ENCODE assay signal across 15 mouse cellular contexts in genomic region chr1:39210928-39211327, GRCm38 (mm10). TPM values are rescaled to one million over a fixed set of nuclear protein-coding genes. Genes with fewer than 3 reads are reported as not detected.
DNase-seq lines count a peak whose midpoint lies in the region; ATAC-seq and TF ChIP-seq lines count a peak whose summit lies in the region.
"Had no signal": no experiment of that assay in that cellular context is flagged by ENCODE, and none has a peak within 500 bp of the region (broad histone marks: within the 10 kb centered on the region; RNA-seq: fewer than 3 reads in every experiment).

No protein-coding gene starts in this region.

- no peaks in the 10 kb centered on the region for H3K36me3 ChIP-seq in forebrain, postnatal 0 days (ENCODE audit: insufficient read depth)
- no peaks in the 10 kb centered on the region for H3K36me3 ChIP-seq in forebrain, embryonic 13.5 days (ENCODE audit: poor library complexity, severe bottlenecking)
- no peaks in the 10 kb centered on the region for H3K36me3 ChIP-seq in liver, adult 2 months (ENCODE audit: control insufficient read depth, insufficient read depth, low read length)
- H3K36me3 ChIP-seq: forebrain, embryonic 10.5 days had no signal

- no peak for TF ChIP-seq POLR2A in liver, adult 2 months (IDR thresholded peaks at IDR 0.05; ENCODE audit: extremely low read depth, insufficient read depth, low read length)

- WGBS in forebrain, postnatal 0 days = 75% methylated on average over 5 of the region's 5 CpGs
- WGBS in forebrain, embryonic 13.5 days = 75% methylated on average over 5 of the region's 5 CpGs
- 86% methylated on average over 5 of the region's 5 CpGs for WGBS in liver, adult 2 months

- H3K9ac ChIP-seq in forebrain, postnatal 0 days = no peak overlapping the region
- no peak overlapping the region for H3K9ac ChIP-seq in forebrain, embryonic 13.5 days
- no peak overlapping the region for H3K9ac ChIP-seq in liver, adult 2 months (ENCODE audit: low read depth, low read length)

- H3K4me2 ChIP-seq in forebrain, postnatal 0 days (ENCODE audit: low read depth) = no peak overlapping the region
- H3K4me2 ChIP-seq in forebrain, embryonic 13.5 days = no peak overlapping the region

- peaks cover 8% of the 10 kb centered on the region; the same call in 1 of the 2 replicates for H3K79me2 ChIP-seq in liver, adult 2 months (ENCODE audit: control insufficient read depth, insufficient read depth, low read length)

- intact Hi-C loops in left cerebral cortex, postnatal 14 days (cut with DNase I) = no loop called here

- peak; percentile 22 for TF ChIP-seq CTCF in forebrain, postnatal 0 days (IDR thresholded peaks at IDR 0.05; ENCODE audit: low read depth)
- peak; percentile 25; the same call in 1 of the 2 replicates for TF ChIP-seq CTCF in liver, adult 2 months (IDR thresholded peaks at IDR 0.05; ENCODE audit: low read depth, low read length)

- H3K27ac ChIP-seq in forebrain, postnatal 0 days (ENCODE audit: low read depth, low read length) = no peak overlapping the region
- no peak overlapping the region for H3K27ac ChIP-seq in forebrain, embryonic 13.5 days
- H3K27ac ChIP-seq in liver, adult 2 months (replicated peaks; ENCODE audit: insufficient read depth, low read depth, low read length) = no peak overlapping the region
- H3K27ac ChIP-seq: forebrain, embryonic 10.5 days; macrophage had no signal

- H3K9me3 ChIP-seq in forebrain, postnatal 0 days (ENCODE audit: low read length) = no peaks in the 10 kb centered on the region
- H3K9me3 ChIP-seq in forebrain, embryonic 13.5 days (replicated peaks) = no peaks in the 10 kb centered on the region
- H3K9me3 ChIP-seq: forebrain, embryonic 10.5 days had no signal

- no peak overlapping the region for H3K4me3 ChIP-seq in forebrain, postnatal 0 days (ENCODE audit: low read depth, low read length)
- no peak overlapping the region for H3K4me3 ChIP-seq in forebrain, embryonic 13.5 days
- no peak overlapping the region for H3K4me3 ChIP-seq in liver, adult 2 months (ENCODE audit: insufficient read depth, low read depth, low read length)
- H3K4me3 ChIP-seq: forebrain, embryonic 10.5 days had no signal

- no peaks in the 10 kb centered on the region for H3K4me1 ChIP-seq in forebrain, postnatal 0 days (ENCODE audit: insufficient read depth)
- H3K4me1 ChIP-seq in forebrain, embryonic 13.5 days = no peaks in the 10 kb centered on the region
- H3K4me1 ChIP-seq in liver, adult 2 months (ENCODE audit: control insufficient read depth, insufficient read depth, low read length) = 0 out of 2 replicates have a peak, but pooled peaks cover 3% of the 10 kb centered on the region
- H3K4me1 ChIP-seq: forebrain, embryonic 10.5 days had no signal

- DNase-seq in forebrain, postnatal 0 days = no peak
- no peak for DNase-seq in liver, adult 2 months (ENCODE audit: extremely low read depth, low read depth, low spot score)
- no peak for DNase-seq in liver
- peak; percentile 27 to 47 for DNase-seq in CD8-positive naive resting alpha-beta T cell, adult 2 months (ENCODE audit: low read depth in 2 of 2, low spot score in 2 of 2)
- no peak for DNase-seq in left cerebral cortex, postnatal 14 days (ENCODE audit: low spot score in 2 of 2)
- no peak for DNase-seq in adrenal gland, postnatal 14 days
- DNase-seq: adrenal gland, postnatal 25 days; cerebellum, adult 11-12 months; gastrocnemius, postnatal 25 days; spleen, adult 18-20 months had no signal

- ATAC-seq in forebrain, postnatal 0 days = no peak
- ATAC-seq in forebrain, embryonic 13.5 days = no peak
- peak; percentile 63 for ATAC-seq in megakaryocyte progenitor cell, adult 5-6 weeks (replicated peaks; ENCODE audit: poor library complexity)
- ATAC-seq: inflammation-experienced regulatory T-cells, adult 6 months had no signal

- no peaks in the 10 kb centered on the region for H3K27me3 ChIP-seq in forebrain, postnatal 0 days (ENCODE audit: insufficient read depth, low read length)
- no peaks in the 10 kb centered on the region for H3K27me3 ChIP-seq in forebrain, embryonic 13.5 days
- no peaks in the 10 kb centered on the region for H3K27me3 ChIP-seq in liver, adult 2 months (ENCODE audit: control insufficient read depth, insufficient read depth, low read length)

RNA-seq across cellular contexts. Expression of gene Npas2, which starts 17.4 kb away (rescaled TPM):
- 4.6 and 13.1 TPM in 2 replicates for total RNA-seq in forebrain, postnatal 0 days (2014; rRNA removed)
- 3.0 and 3.3 TPM in 2 replicates for polyA plus RNA-seq in forebrain, postnatal 0 days (2015; fragmentation: Nextera tagmentation; extraction: Ambion mirVana)
- 0.15 and 0.37 TPM in 2 replicates for polyA plus RNA-seq in forebrain, embryonic 13.5 days (2015; fragmentation: Nextera tagmentation; extraction: Ambion mirVana)
- total RNA-seq in liver, adult 2 months (2014; rRNA removed) = 0.07 TPM in 1 of 2 replicates, not detected in the other
- 3.7 and 5.2 TPM in 2 replicates for polyA plus RNA-seq in liver, adult 2 months (2012; rRNA removed)
- 0.07 TPM in 1 of 2 replicates, not detected in the other for total RNA-seq in megakaryocyte progenitor cell, adult 5-6 weeks (2015)
- total RNA-seq in megakaryocyte progenitor cell, adult 5-6 weeks (2017) = not detected in 2 replicates
- 10 to 100 TPM; 52.9 to 54.5 TPM for total RNA-seq in left cerebral cortex, postnatal 14 days (2021)
- 4.5 and 9.7 TPM in 2 replicates for total RNA-seq in adrenal gland, postnatal 14 days (2021)
- polyA plus RNA-seq: forebrain, embryonic 10.5 days had no signal

Comparison
In these comparisons a context has a peak if more than half of its experiments do, and no peak if none do; other contexts are left out.
1. DNase-seq: peak in CD8-positive naive resting alpha-beta T cell, adult 2 months (2 of 2); none in forebrain, postnatal 0 days (single experiment), liver, adult 2 months (single experiment), liver (single experiment), left cerebral cortex, postnatal 14 days (0 of 2) and adrenal gland, postnatal 14 days (single experiment).